Mouse (Mus musculus) erythroblast, embryonic 14.5 days (primary cell): Measurements from ENCODE around the gene Pla2g3. TPM values are rescaled to one million over a fixed set of nuclear protein-coding genes. Genes with fewer than 3 reads are reported as not detected.

Source experiments
- H3K27me3 ChIP-seq: 2 replicates; pipeline ENCODE4 v1.6.1; 2012; ENCODE audit warnings: inconsistent platforms; ENCODE audit not compliant: control insufficient read depth
- H3K36me3 ChIP-seq: 2 replicates; pipeline ENCODE4 v1.6.1; 2012; ENCODE audit warnings: mild to moderate bottlenecking, inconsistent platforms; ENCODE audit not compliant: control insufficient read depth
- H3K4me1 ChIP-seq: 2 replicates; pipeline ENCODE4 v1.6.1; 2012; ENCODE audit warnings: inconsistent platforms; ENCODE audit not compliant: control insufficient read depth
- H3K4me3 ChIP-seq: replicated peaks from 2 replicates; pipeline ENCODE3; 2012; ENCODE audit warnings: moderate library complexity, mild to moderate bottlenecking, inconsistent platforms
- H3K9me3 ChIP-seq: 2 replicates; pipeline ENCODE4 v1.6.1; 2012; ENCODE audit warnings: low read length, inconsistent platforms, mixed read lengths; ENCODE audit not compliant: control insufficient read depth
- GATA1 ChIP-seq: IDR thresholded peaks from 2 replicates; pipeline ENCODE4 v1.6.1; 2012; ENCODE audit warnings: low read length, inconsistent platforms, mixed read lengths
- TAL1 ChIP-seq: IDR thresholded peaks from 3 replicates; pipeline ENCODE4 v1.6.1; 2012; ENCODE audit warnings: low read length, inconsistent platforms, mixed read lengths
- polyA plus RNA-seq: library from polyadenylated mRNA; stranded (reverse); fragments of >175 nt; gene quantifications from 2 replicates; pipeline ENCODE4 v1.2.3, GENCODE M21; 2012

Gene Pla2g3
- polyA plus RNA-seq, 1 experiment = not detected

GRCm38 (mm10) chr11:3503755-3504693 lies 15.9 kb downstream of the Pla2g3 start:
- no peaks in the 10 kb centered on the region; the same call in 1 of the 2 replicates for H3K27me3 ChIP-seq
- no peaks in the 10 kb centered on the region for H3K36me3 ChIP-seq
- TF ChIP-seq GATA1 = no peak
- no peak for TF ChIP-seq TAL1
- H3K4me3 ChIP-seq = no peak overlapping the region
- no peaks in the 10 kb centered on the region for H3K9me3 ChIP-seq
- no peaks in the 10 kb centered on the region for H3K4me1 ChIP-seq

- Histone ChIP-seq H3K27me3 (no peaks in the 10 kb centered on the region), H3K9me3 (no peaks in the 10 kb centered on the region), H3K36me3 (no peaks in the 10 kb centered on the region), H3K4me3 (no peak overlapping the region), H3K4me1 (peaks cover 4% of the 10 kb centered on the region)
- TF ChIP-seq TAL1 (no peak), GATA1 (no peak)
Measured at GRCm38 (mm10) chr11:3508226-3508625, 20.1 kb downstream of the Pla2g3 start.

GRCm38 (mm10) chr11:3509181-3510085 lies 21.3 kb downstream of the Pla2g3 start:
- H3K27me3 ChIP-seq = 0 out of 2 replicates have a peak, but pooled peaks cover under 1% of the 10 kb centered on the region
- H3K9me3 ChIP-seq = no peaks in the 10 kb centered on the region
- H3K4me3 ChIP-seq = no peak overlapping the region
- no peaks in the 10 kb centered on the region for H3K36me3 ChIP-seq
- TF ChIP-seq TAL1 (no peak), GATA1 (no peak)
- peaks cover 7% of the 10 kb centered on the region for H3K4me1 ChIP-seq

GRCm38 (mm10) chr11:3510321-3510720 lies 22.2 kb downstream of the Pla2g3 start:
- Histone ChIP-seq H3K27me3 (peaks cover 9% of the 10 kb centered on the region), H3K4me1 (peaks cover 12% of the 10 kb centered on the region), H3K9me3 (no peaks in the 10 kb centered on the region), H3K4me3 (no peak overlapping the region), H3K36me3 (no peaks in the 10 kb centered on the region)
- TF ChIP-seq TAL1 = no peak

- no peaks in the 10 kb centered on the region for H3K36me3 ChIP-seq
- no peak overlapping the region for H3K4me3 ChIP-seq
- no peak for TF ChIP-seq TAL1
- no peak for TF ChIP-seq GATA1
- H3K4me1 ChIP-seq = peaks cover 13% of the 10 kb centered on the region
- peaks cover 39% of the 10 kb centered on the region for H3K27me3 ChIP-seq
- H3K9me3 ChIP-seq = no peaks in the 10 kb centered on the region
Measured at GRCm38 (mm10) chr11:3513291-3513690, 25.2 kb downstream of the Pla2g3 start.

GRCm38 (mm10) chr11:3514529-3515054 lies 26.5 kb downstream of the Pla2g3 start, which contains the start of gene Selenom:
TSS of gene Selenom (plus strand) at chr11:3514684.
- H3K27me3 ChIP-seq = peaks cover 45% of the 10 kb centered on the region
- H3K9me3 ChIP-seq = no peaks in the 10 kb centered on the region
- H3K36me3 ChIP-seq = no peaks in the 10 kb centered on the region
- H3K4me3 ChIP-seq = peak within 1 kb of the TSS; percentile 59
- TF ChIP-seq GATA1 (no peak), TAL1 (no peak)
- H3K4me1 ChIP-seq = peaks cover 13% of the 10 kb centered on the region

- H3K4me3 ChIP-seq = peak overlapping the region; percentile 59
- peaks cover 45% of the 10 kb centered on the region for H3K27me3 ChIP-seq
- no peak for TF ChIP-seq TAL1
- TF ChIP-seq GATA1 = no peak
- H3K4me1 ChIP-seq = peaks cover 12% of the 10 kb centered on the region
- H3K36me3 ChIP-seq = no peaks in the 10 kb centered on the region
- H3K9me3 ChIP-seq = no peaks in the 10 kb centered on the region
Measured at GRCm38 (mm10) chr11:3515216-3515615, 27.1 kb downstream of the Pla2g3 start.

- H3K36me3 ChIP-seq = no peaks in the 10 kb centered on the region
- no peaks in the 10 kb centered on the region for H3K9me3 ChIP-seq
- peaks cover 45% of the 10 kb centered on the region for H3K27me3 ChIP-seq
- no peak overlapping the region for H3K4me3 ChIP-seq
- H3K4me1 ChIP-seq = peaks cover 9% of the 10 kb centered on the region
- no peak for TF ChIP-seq TAL1
- no peak for TF ChIP-seq GATA1
Measured at GRCm38 (mm10) chr11:3515637-3516036, 27.6 kb downstream of the Pla2g3 start.

GRCm38 (mm10) chr11:3516121-3516520 lies 28.0 kb downstream of the Pla2g3 start:
- TF ChIP-seq GATA1 (no peak), TAL1 (no peak)
- Histone ChIP-seq H3K4me3 (no peak overlapping the region), H3K4me1 (peaks cover 9% of the 10 kb centered on the region), H3K9me3 (no peaks in the 10 kb centered on the region), H3K36me3 (peaks cover 2% of the 10 kb centered on the region; the same call in 1 of the 2 replicates), H3K27me3 (peaks cover 45% of the 10 kb centered on the region)
